ENCODE assay signal across 7 mouse cellular contexts in the genomic region with DNA sequence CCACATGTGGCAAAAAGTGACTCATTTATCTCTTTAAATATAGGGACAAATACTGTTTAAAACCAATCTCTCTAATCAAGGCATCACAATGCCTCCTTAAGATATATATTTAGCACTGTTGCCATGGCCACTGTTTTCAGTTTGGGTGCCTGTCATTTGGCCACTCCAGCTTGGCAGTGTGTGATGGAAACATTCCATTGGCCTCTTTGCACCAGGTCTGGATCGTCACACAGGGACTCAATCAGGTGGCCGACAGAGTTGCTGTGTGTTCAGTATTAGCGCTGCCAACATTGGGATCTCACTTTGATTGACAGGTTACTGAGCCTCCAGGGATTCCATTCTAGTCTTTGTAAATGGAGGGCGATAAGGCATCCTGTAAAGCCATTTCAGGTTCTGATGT. TPM values are rescaled to one million over a fixed set of nuclear protein-coding genes. Genes with fewer than 3 reads are reported as not detected.
A peak's percentile ranks its signal among the peaks of the same experiment; 100 is the strongest.
DNase-seq lines count a peak whose midpoint lies in the region; ATAC-seq and TF ChIP-seq lines count a peak whose summit lies in the region.

No protein-coding gene starts in this region.

- H3K27ac ChIP-seq in midbrain, embryonic 13.5 days = no peak overlapping the region
- no peak overlapping the region for H3K27ac ChIP-seq in midbrain, embryonic 14.5 days (replicated peaks; ENCODE audit: low read depth, low read length)
- peak overlapping the region; percentile 54; the same call in 1 of the 2 replicates for H3K27ac ChIP-seq in gastrocnemius, adult 2 months
- H3K27ac ChIP-seq in heart, embryonic 14.5 days (replicated peaks in 1 of 2; ENCODE audit: control insufficient read depth in 1 of 2, insufficient read depth in 1 of 2, low read depth in 2 of 2, low read length in 2 of 2) = peak overlapping the region; percentile 66 to 89

- WGBS in midbrain, embryonic 13.5 days = 59% methylated on average over 4 of the region's 4 CpGs
- WGBS in midbrain, embryonic 14.5 days = 46% methylated on average over 4 of the region's 4 CpGs
- WGBS in heart, embryonic 14.5 days = 16% methylated on average over 4 of the region's 4 CpGs

- H3K9ac ChIP-seq in midbrain, embryonic 13.5 days (replicated peaks) = no peak overlapping the region
- H3K9ac ChIP-seq in midbrain, embryonic 14.5 days (replicated peaks; ENCODE audit: low read length) = no peak overlapping the region
- no peak overlapping the region for H3K9ac ChIP-seq in heart, embryonic 14.5 days (ENCODE audit: low read length)

- no peaks in the 10 kb centered on the region for H3K4me1 ChIP-seq in midbrain, embryonic 13.5 days (replicated peaks)
- no peaks in the 10 kb centered on the region for H3K4me1 ChIP-seq in midbrain, embryonic 14.5 days (ENCODE audit: control insufficient read depth, insufficient read depth, low read length)
- H3K4me1 ChIP-seq in heart, embryonic 14.5 days (ENCODE audit: control insufficient read depth in 2 of 2, insufficient read depth in 2 of 2, low read length in 2 of 2) = peaks cover 3 to 16% of the 10 kb centered on the region in 2 experiments

- intact Hi-C loops in gastrocnemius, adult 2 months (cut with DNase I) = loop anchor here (5.0 kb wide), 1 partner anchor 36 kb away; no protein-coding TSS in a partner anchor

- H3K27me3 ChIP-seq in midbrain, embryonic 13.5 days = no peaks in the 10 kb centered on the region
- H3K27me3 ChIP-seq in midbrain, embryonic 14.5 days (ENCODE audit: control insufficient read depth, insufficient read depth, low read length) = no peaks in the 10 kb centered on the region
- H3K27me3 ChIP-seq in heart, embryonic 14.5 days (ENCODE audit: control insufficient read depth, insufficient read depth, low read length) = no peaks in the 10 kb centered on the region

- DNase-seq in midbrain, embryonic 14.5 days = no peak
- DNase-seq in gastrocnemius, adult 2 months = peak; percentile 66
- peak; percentile 39 to 62 for DNase-seq in lung, postnatal 4 days
- DNase-seq in urinary bladder, adult 2 months (ENCODE audit: low spot score) = no peak
- DNase-seq in thymus, postnatal 4 days = no peak

- 0 out of 2 replicates have a peak, but pooled peaks have one; percentile 37 for ATAC-seq in midbrain, embryonic 13.5 days
- ATAC-seq in midbrain, embryonic 14.5 days (ENCODE audit: low FRiP score, low TSS enrichment) = no peak
- peak; percentile 90 for ATAC-seq in heart, embryonic 14.5 days (ENCODE audit: insufficient number of reproducible peaks, insufficient read depth, low FRiP score, low read depth)

- H3K4me2 ChIP-seq in midbrain, embryonic 13.5 days (replicated peaks) = no peak overlapping the region
- H3K4me2 ChIP-seq in midbrain, embryonic 14.5 days (ENCODE audit: low read length) = no peak overlapping the region
- peak overlapping the region; percentile 10; the same call in 1 of the 2 replicates for H3K4me2 ChIP-seq in heart, embryonic 14.5 days (ENCODE audit: low read length)

- H3K36me3 ChIP-seq in midbrain, embryonic 13.5 days = no peaks in the 10 kb centered on the region
- no peaks in the 10 kb centered on the region for H3K36me3 ChIP-seq in midbrain, embryonic 14.5 days (ENCODE audit: control insufficient read depth, insufficient read depth, low read length)
- no peaks in the 10 kb centered on the region for H3K36me3 ChIP-seq in heart, embryonic 14.5 days (ENCODE audit: control insufficient read depth, insufficient read depth, low read length)

- H3K9me3 ChIP-seq in midbrain, embryonic 13.5 days = no peaks in the 10 kb centered on the region
- H3K9me3 ChIP-seq in midbrain, embryonic 14.5 days (ENCODE audit: control insufficient read depth, low read length) = no peaks in the 10 kb centered on the region
- no peaks in the 10 kb centered on the region for H3K9me3 ChIP-seq in heart, embryonic 14.5 days (ENCODE audit: control insufficient read depth, low read length)

- TF ChIP-seq CTCF in gastrocnemius, adult 2 months (IDR thresholded peaks at IDR 0.05) = no peak

- H3K4me3 ChIP-seq in midbrain, embryonic 13.5 days (replicated peaks) = no peak overlapping the region
- H3K4me3 ChIP-seq in midbrain, embryonic 14.5 days (replicated peaks; ENCODE audit: low read depth, low read length) = no peak overlapping the region
- no peak overlapping the region for H3K4me3 ChIP-seq in gastrocnemius, adult 2 months
- no peak overlapping the region for H3K4me3 ChIP-seq in heart, embryonic 14.5 days (ENCODE audit: control insufficient read depth in 1 of 2, insufficient read depth in 1 of 2, low read depth in 1 of 2, low read length in 2 of 2)

RNA-seq across cellular contexts. Expression of a gene that starts 46.1 kb away (rescaled TPM):
- polyA plus RNA-seq in midbrain, embryonic 13.5 days (2015; fragmentation: Nextera tagmentation; extraction: Ambion mirVana) = 0.82 and 0.92 TPM in 2 replicates
- 1.1 and 1.7 TPM in 2 replicates for polyA plus RNA-seq in midbrain, embryonic 14.5 days (2014; fragmentation: Nextera tagmentation; extraction: Ambion mirVana)
- 10 to 100 TPM in 1 of 2 experiments, 1 to 10 TPM in 1; 8.1 to 16.8 TPM for total RNA-seq in gastrocnemius, adult 2 months (2021)
- polyA plus RNA-seq in heart, embryonic 14.5 days (2014; fragmentation: Nextera tagmentation; extraction: Ambion mirVana) = 15.0 and 16.4 TPM in 2 replicates
- 5.6 and 7.7 TPM in 2 replicates for polyA plus RNA-seq in urinary bladder, adult 2 months (2012; rRNA removed)

Comparison
In these comparisons a context has a peak if more than half of its experiments do, and no peak if none do; other contexts are left out.
1. H3K27ac ChIP-seq: peak in gastrocnemius, adult 2 months (single experiment) and heart, embryonic 14.5 days (2 of 2); none in midbrain, embryonic 13.5 days (single experiment) and midbrain, embryonic 14.5 days (single experiment).
2. DNase-seq: peak in gastrocnemius, adult 2 months (single experiment) and lung, postnatal 4 days (2 of 2); none in midbrain, embryonic 14.5 days (single experiment), urinary bladder, adult 2 months (single experiment) and thymus, postnatal 4 days (single experiment).